Mouse (Mus musculus) intestine, embryonic 15.5 days (tissue): Measurements from ENCODE around the gene Enox1. TPM values are rescaled to one million over a fixed set of nuclear protein-coding genes. Genes with fewer than 3 reads are reported as not detected.

Experiments used
- ATAC-seq: fragments of 200-750 bp; cut with Nextera tagmentation; 2 replicates; pipeline ENCODE4 v1.8.0; 2017; ENCODE audit warnings: moderate TSS enrichment, moderate library complexity
- H3K27ac ChIP-seq: fragments of 300-500 bp; sonication (generic); 2 replicates; pipeline ENCODE4 v1.5.1; 2015; ENCODE audit warnings: mild to moderate bottlenecking, inconsistent platforms
- H3K27me3 ChIP-seq: fragments of 300-500 bp; sonication (generic); replicated peaks from 2 replicates; pipeline ENCODE4 v1.6.1; 2015; ENCODE audit warnings: inconsistent platforms
- H3K36me3 ChIP-seq: fragments of 300-500 bp; sonication (generic); 2 replicates; pipeline ENCODE4 v1.6.1; 2015; ENCODE audit warnings: inconsistent platforms
- H3K4me1 ChIP-seq: fragments of 300-500 bp; sonication (generic); replicated peaks from 2 replicates; pipeline ENCODE4 v1.6.1; 2015; ENCODE audit warnings: inconsistent platforms
- H3K4me2 ChIP-seq: fragments of 300-500 bp; sonication (generic); replicated peaks from 2 replicates; pipeline ENCODE4 v1.6.1; 2015; ENCODE audit warnings: mild to moderate bottlenecking, inconsistent platforms
- H3K4me3 ChIP-seq: fragments of 300-500 bp; sonication (generic); replicated peaks from 2 replicates; pipeline ENCODE4 v1.5.1; 2015; ENCODE audit warnings: inconsistent platforms
- H3K9ac ChIP-seq: fragments of 300-500 bp; sonication (generic); 2 replicates; pipeline ENCODE4 v1.6.1; 2015; ENCODE audit warnings: inconsistent platforms
- H3K9me3 ChIP-seq: fragments of 300-500 bp; sonication (generic); 2 replicates; pipeline ENCODE4 v1.6.1; 2016; ENCODE audit warnings: inconsistent platforms
- WGBS: fragments of 180-500 bp; shearing (Covaris S2); methylation state at CpG from one replicate; pipeline ENCODE4 v1.1.7; 2015; 5-methylcytosine and 5-hydroxymethylcytosine counted together
- polyA plus RNA-seq: library from polyadenylated mRNA; unstranded; fragments of >200 nt; fragmentation: Nextera tagmentation; extraction: Ambion mirVana; gene quantifications from 2 replicates; pipeline ENCODE4 v1.2.1, GENCODE M21; 2015

The Enox1 gene
- polyA plus RNA-seq, 1 experiment from 2014 or later: 6.3 TPM

DNA sequence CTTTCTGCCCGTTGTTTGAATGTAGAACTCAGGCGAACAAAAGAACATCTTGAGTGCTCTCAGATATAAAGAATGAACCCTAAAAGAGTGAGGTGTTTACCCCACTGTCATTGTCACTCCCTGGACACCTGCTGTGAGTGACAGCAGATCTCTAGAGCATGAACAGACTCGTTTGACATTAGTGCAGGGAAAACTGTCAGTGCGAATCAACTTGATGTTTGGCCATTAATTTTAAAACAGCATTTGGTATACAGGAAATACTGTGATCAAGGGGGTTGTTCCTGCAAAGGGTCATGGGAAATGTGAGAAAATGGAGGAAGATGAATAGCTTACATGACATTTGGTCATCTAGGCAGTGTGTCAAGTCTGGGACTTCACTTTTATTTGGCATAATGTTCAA, 101.6 kb downstream of the Enox1 start:
- Histone ChIP-seq H3K9ac (no peak overlapping the region), H3K27me3 (no peaks in the 10 kb centered on the region), H3K36me3 (no peaks in the 10 kb centered on the region), H3K9me3 (no peaks in the 10 kb centered on the region), H3K4me1 (0 out of 2 replicates have a peak, but pooled peaks cover 4% of the 10 kb centered on the region), H3K4me3 (no peak overlapping the region), H3K4me2 (no peak overlapping the region), H3K27ac (no peak overlapping the region)
- 65% methylated on average over 4 of the region's 4 CpGs for WGBS
- no peak for ATAC-seq

DNA sequence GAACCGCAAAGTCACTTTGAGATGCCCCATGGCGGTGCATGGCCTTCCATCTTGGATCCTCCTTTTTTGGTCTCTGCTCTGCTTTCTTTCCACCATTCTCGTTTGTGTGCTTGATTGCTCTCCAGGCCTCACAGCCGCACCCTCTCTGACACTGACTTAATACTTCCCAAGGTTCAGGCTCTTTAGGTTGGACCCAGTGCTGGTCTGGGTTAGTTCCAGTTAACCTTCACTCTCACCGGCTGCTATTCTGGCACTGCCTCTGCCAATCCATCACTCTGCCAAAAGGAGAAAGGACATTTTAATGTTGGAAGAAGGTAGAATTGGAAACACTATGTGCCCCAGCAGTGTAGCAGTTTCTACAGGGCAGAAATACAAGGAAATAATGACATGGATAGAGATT, 103.1 kb downstream of the Enox1 start:
- Histone ChIP-seq H3K4me3 (no peak overlapping the region), H3K36me3 (no peaks in the 10 kb centered on the region), H3K4me2 (no peak overlapping the region), H3K27ac (no peak overlapping the region), H3K9ac (no peak overlapping the region), H3K27me3 (no peaks in the 10 kb centered on the region), H3K9me3 (no peaks in the 10 kb centered on the region), H3K4me1 (0 out of 2 replicates have a peak, but pooled peaks cover 4% of the 10 kb centered on the region)
- WGBS: 86% methylated on average over 5 of the region's 5 CpGs
- no peak for ATAC-seq

DNA sequence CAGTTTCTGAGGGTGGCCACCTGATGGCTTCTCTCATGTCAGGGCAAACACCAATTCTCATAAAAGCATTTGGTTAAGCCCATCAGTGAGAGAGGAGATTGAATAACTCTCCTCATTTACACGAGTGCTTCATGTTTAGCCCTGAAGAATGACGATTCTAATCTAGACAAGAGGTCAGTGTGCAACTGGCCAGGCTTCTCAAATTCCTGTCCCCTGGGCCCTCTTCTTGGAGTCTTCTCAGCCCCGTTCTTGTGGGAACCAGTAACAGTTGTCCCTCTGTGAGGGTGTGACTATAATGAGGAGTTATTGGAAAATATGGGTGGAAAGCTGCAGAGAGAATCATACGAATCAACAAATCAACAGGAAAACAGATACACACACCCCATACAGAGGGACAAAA, 103.5 kb downstream of the Enox1 start:
- Histone ChIP-seq H3K4me1 (0 out of 2 replicates have a peak, but pooled peaks cover 1% of the 10 kb centered on the region), H3K27me3 (no peaks in the 10 kb centered on the region), H3K9me3 (no peaks in the 10 kb centered on the region), H3K27ac (no peak overlapping the region), H3K4me3 (no peak overlapping the region), H3K36me3 (no peaks in the 10 kb centered on the region), H3K4me2 (no peak overlapping the region), H3K9ac (no peak overlapping the region)
- WGBS: 70% methylated on average over 4 of the region's 4 CpGs
- ATAC-seq: no peak

DNA sequence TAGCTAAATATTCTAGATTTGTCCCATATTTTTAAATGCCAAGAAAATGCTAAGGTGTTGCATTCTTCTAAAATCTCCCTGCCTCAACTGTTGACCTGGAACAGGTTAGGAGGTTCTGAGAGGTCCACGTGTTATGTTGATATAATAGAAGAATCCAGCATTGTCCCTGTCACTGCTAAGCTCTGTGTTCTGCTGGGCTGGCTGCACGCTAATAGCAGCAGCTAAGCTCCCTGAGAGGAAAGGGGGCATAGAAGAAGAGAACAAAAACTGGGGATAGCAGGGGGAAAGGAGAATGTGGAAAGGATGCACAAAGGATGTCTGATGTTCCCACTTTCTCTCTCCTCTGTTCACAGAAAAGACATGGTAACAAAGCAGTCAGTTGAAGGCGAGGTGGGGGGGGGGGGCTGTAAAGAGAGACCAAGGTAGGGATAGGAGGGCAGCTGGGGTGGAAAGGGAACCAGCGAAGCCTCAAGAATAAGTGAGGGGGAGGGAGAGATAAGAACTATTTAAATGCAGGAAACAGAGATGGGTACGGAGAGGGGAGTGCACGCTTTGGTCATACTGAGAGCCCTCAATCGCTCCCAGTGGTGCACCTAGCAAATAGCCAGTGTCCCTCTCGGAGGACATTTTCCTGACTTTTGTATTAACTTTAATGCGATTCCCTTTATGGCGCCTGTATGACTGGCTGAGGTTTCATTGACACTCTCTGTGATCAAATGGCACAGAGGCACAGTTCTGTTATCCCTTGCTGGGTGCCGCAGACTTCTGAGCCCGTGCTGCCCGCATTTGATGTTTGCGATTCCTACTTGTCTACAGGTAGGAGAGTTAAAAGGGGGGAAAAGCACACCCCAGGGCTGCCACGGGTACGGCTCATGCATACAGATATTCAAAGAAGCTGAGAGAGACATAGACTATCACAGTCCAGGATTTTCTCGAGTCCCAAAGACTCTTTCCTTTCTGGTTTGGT, 110.5 kb downstream of the Enox1 start:
- no peaks in the 10 kb centered on the region for H3K4me1 ChIP-seq
- H3K4me3 ChIP-seq: no peak overlapping the region
- WGBS: 77% methylated on average over 17 of the region's 17 CpGs
- no peaks in the 10 kb centered on the region for H3K36me3 ChIP-seq
- H3K4me2 ChIP-seq: no peak overlapping the region
- no peaks in the 10 kb centered on the region for H3K9me3 ChIP-seq
- no peak overlapping the region for H3K27ac ChIP-seq
- no peak for ATAC-seq
- H3K27me3 ChIP-seq: no peaks in the 10 kb centered on the region
- no peak overlapping the region for H3K9ac ChIP-seq

DNA sequence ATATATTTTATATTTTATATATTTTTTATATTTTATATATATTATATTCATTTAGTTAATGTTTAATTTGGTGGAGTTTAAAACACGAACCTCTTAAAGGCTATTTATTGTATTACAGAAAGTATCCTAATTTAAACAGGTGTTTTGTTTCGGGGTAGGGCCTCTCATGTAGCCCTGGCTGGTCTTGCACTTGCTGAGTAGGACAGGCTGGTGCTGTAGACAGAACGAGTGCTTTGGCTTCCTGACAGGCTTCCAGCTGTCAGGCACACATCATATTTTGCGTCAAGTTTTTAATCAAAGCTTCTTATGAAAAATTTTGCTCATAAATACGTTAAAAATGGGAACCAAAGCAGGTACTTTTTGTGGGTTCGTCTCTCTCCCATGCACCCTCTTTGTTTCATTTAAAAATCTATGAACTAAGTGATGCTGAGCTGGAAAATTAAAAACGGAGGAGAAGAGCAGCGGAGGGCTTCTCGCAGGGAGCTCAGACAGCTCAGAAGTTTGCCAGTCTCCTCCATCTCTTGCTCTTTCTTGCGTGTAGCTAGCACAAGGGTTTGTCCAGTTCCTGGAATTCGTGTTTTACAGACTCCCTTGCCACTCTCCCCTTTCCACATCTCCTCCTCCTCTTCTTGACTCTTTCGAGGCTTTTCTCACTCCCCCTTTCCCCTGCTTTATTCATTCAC, 115.8 kb downstream of the Enox1 start:
- 57% methylated on average over 12 of the region's 12 CpGs for WGBS
- H3K4me2 ChIP-seq: 0 out of 2 replicates have a peak overlapping the region, but pooled peaks have one; percentile 24
- H3K4me3 ChIP-seq: no peak overlapping the region
- H3K27ac ChIP-seq: no peak overlapping the region
- H3K36me3 ChIP-seq: no peaks in the 10 kb centered on the region
- H3K4me1 ChIP-seq: no peaks in the 10 kb centered on the region
- H3K27me3 ChIP-seq: no peaks in the 10 kb centered on the region
- no peak for ATAC-seq
- no peak overlapping the region for H3K9ac ChIP-seq
- H3K9me3 ChIP-seq: no peaks in the 10 kb centered on the region

DNA sequence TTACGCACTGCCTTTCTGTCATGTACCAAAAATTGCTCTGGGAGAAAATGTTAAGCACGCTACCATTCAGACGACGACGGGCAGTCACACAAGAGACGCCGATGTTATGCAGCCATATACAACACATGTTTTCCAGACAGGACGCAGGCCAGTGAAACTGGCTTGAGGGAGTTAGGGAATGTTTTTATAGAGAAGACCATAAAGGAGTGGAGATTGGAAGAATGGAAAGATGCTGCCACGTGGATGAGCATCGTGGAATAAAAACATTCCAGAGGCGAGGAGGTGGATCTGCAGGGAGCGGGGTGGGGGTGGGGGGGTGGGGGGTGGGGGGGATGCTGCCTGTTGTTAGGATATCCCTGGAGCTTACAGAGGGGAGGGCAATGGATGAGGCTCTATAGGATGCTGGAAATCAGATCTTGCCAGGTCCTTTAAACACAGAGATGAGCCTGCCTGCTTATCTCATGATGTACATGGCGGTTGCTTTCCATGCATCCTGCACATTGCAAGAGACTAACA, 116.4 kb downstream of the Enox1 start:
- H3K4me1 ChIP-seq: no peaks in the 10 kb centered on the region
- no peaks in the 10 kb centered on the region for H3K9me3 ChIP-seq
- no peak for ATAC-seq
- no peak overlapping the region for H3K27ac ChIP-seq
- 46% methylated on average over 13 of the region's 13 CpGs for WGBS
- no peaks in the 10 kb centered on the region for H3K36me3 ChIP-seq
- H3K4me2 ChIP-seq: 0 out of 2 replicates have a peak overlapping the region, but pooled peaks have one; percentile 24
- H3K4me3 ChIP-seq: no peak overlapping the region
- H3K27me3 ChIP-seq: no peaks in the 10 kb centered on the region
- H3K9ac ChIP-seq: no peak overlapping the region

DNA sequence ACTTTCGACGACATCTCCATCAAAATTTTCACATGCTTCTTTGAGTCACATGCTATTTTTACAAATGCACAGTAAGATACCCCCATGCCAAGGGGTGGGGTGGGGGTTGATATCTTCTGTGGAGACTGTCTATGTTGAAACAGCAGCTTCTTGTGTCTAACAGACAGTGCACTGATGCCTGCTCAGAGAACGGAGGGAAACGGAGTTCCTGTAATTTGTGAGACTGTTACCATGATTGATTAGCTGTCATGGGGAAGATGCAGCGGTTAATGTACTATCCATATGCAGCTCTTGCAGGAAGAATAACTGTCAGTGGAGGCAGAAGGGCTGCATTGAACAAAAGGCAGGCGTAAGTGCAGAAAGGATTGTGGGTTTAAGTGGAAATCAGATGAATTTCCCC, 117.2 kb downstream of the Enox1 start:
- WGBS: 59% methylated on average over 6 of the region's 6 CpGs
- no peaks in the 10 kb centered on the region for H3K36me3 ChIP-seq
- H3K9ac ChIP-seq: no peak overlapping the region
- no peak for ATAC-seq
- H3K4me1 ChIP-seq: no peaks in the 10 kb centered on the region
- no peak overlapping the region for H3K27ac ChIP-seq
- H3K4me2 ChIP-seq: no peak overlapping the region
- H3K9me3 ChIP-seq: no peaks in the 10 kb centered on the region
- H3K27me3 ChIP-seq: no peaks in the 10 kb centered on the region
- no peak overlapping the region for H3K4me3 ChIP-seq

DNA sequence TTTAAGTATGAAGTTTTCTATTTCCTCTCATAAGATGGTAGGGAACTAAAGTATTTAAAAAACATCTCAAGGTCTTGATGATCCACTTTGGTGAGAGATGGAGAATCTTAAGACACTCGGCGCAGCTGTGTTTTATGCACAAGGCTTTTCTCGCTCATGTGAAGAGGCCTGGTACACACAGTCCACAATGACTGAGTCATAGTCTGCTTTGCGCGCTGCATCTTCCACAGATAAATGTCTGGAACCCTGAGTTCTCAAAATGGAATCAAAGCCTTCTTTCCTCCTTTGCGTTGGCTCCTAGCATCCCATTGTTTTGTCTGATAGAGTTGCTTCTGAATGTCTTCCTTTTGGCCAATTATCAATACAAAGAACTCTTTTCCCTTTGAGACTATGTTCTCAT, 119.0 kb downstream of the Enox1 start:
- Histone ChIP-seq H3K27me3 (no peaks in the 10 kb centered on the region), H3K4me2 (no peak overlapping the region), H3K36me3 (no peaks in the 10 kb centered on the region), H3K4me3 (no peak overlapping the region), H3K9ac (no peak overlapping the region), H3K9me3 (no peaks in the 10 kb centered on the region), H3K4me1 (no peaks in the 10 kb centered on the region), H3K27ac (no peak overlapping the region)
- WGBS: 93% methylated on average over 6 of the region's 6 CpGs
- ATAC-seq: no peak

DNA sequence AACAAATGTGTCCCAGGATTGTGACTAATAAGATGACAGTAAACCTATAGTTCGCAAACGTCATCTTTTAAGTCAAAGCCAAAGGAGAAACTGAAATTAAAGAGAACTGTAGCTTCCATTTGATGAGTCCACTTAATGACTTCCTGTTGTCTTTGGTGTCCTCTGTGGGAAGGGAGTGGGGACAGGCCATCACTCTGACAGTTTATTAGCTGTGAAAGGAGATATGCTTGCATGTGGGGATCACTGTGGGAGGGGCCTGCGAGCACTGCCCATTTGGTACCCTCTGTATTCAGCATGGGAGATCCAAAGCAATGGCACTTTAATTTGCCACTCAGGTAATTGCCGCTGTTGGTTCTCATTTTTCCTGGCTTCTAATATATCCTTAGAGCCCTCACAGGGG, 122.6 kb downstream of the Enox1 start:
- Histone ChIP-seq H3K9me3 (no peaks in the 10 kb centered on the region), H3K27me3 (no peaks in the 10 kb centered on the region), H3K4me3 (no peak overlapping the region), H3K9ac (no peak overlapping the region), H3K4me2 (no peak overlapping the region), H3K27ac (no peak overlapping the region), H3K4me1 (no peaks in the 10 kb centered on the region), H3K36me3 (no peaks in the 10 kb centered on the region)
- no peak for ATAC-seq
- WGBS: 82% methylated on average over 4 of the region's 4 CpGs

DNA sequence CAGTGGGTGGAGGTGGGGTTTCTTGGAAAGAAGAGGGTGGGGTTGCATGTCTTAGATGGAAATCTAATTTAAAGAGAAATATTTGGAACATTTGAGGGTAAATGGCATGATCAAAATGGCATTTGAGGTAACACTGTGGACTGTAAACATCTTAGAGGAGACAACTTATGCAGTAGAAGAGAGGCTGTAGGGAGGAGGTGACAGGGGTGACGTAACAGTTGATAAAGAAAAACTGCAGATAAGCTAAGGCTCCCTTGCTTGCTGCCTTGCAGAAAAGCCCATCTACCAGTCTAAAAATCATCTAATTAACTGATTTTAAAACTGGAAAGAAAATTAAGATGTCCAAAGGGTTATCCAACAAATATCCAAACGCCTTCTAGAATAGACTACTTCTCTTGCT, 123.9 kb downstream of the Enox1 start:
- 70% methylated on average over 2 of the region's 2 CpGs for WGBS
- no peaks in the 10 kb centered on the region for H3K27me3 ChIP-seq
- ATAC-seq: peak; percentile 78

DNA sequence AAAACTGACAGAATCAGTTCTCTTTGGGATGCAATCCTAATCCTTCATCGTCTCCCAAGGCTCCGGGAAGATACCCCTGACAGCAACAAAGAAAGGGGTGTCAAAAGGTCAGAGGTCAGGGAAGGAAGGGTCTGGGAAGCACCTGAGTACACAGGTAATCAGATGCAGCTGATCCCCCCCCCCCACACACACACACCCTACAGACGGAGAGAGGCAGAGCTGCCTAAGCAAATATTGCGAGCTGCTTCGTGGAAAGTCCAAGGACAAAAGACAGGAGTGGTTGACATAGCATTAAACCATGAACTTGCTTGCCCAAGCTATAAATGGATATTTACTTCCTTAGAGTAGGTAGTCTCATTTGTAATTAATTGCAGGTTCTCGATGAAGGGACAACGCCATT, 124.3 kb downstream of the Enox1 start:
- WGBS: 65% methylated on average over 7 of the region's 7 CpGs
- Histone ChIP-seq H3K36me3 (no peaks in the 10 kb centered on the region), H3K27me3 (no peaks in the 10 kb centered on the region), H3K4me2 (no peak overlapping the region), H3K9ac (no peak overlapping the region), H3K9me3 (no peaks in the 10 kb centered on the region), H3K27ac (no peak overlapping the region), H3K4me1 (no peaks in the 10 kb centered on the region), H3K4me3 (no peak overlapping the region)
- peak; percentile 92 for ATAC-seq

More for the DNA sequence above, 123.9 kb downstream of the Enox1 start:
- no peaks in the 10 kb centered on the region for H3K4me1 ChIP-seq
- H3K9me3 ChIP-seq: no peaks in the 10 kb centered on the region
- H3K36me3 ChIP-seq: no peaks in the 10 kb centered on the region
- no peak overlapping the region for H3K9ac ChIP-seq
- H3K4me2 ChIP-seq: no peak overlapping the region
- H3K27ac ChIP-seq: no peak overlapping the region
- no peak overlapping the region for H3K4me3 ChIP-seq

DNA sequence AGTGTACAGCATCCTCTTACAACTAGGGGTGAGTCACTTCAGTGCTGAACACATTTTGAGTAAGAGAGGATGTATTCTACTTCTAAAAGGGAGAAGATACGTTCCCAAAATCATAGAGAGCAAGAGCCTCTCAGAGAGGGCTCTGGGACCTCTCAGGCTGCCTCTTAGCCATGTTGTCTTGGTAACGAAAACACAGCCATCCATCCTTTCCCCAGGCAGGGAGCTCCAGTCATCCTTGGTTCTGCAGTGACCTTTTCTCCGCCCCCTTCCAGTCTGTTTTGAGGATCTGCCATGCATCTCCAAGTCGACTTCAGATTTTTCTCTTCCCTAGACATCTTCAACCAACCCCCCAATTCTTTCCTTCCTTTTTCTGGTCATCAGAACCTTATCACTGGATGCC, 127.4 kb downstream of the Enox1 start:
- no peaks in the 10 kb centered on the region for H3K36me3 ChIP-seq
- H3K4me3 ChIP-seq: no peak overlapping the region
- H3K9ac ChIP-seq: no peak overlapping the region
- no peak for ATAC-seq
- H3K4me1 ChIP-seq: no peaks in the 10 kb centered on the region
- H3K27me3 ChIP-seq: no peaks in the 10 kb centered on the region
- WGBS: 46% methylated on average over 4 of the region's 4 CpGs
- H3K27ac ChIP-seq: no peak overlapping the region
- H3K9me3 ChIP-seq: no peaks in the 10 kb centered on the region
- no peak overlapping the region for H3K4me2 ChIP-seq
